In genomic region chr3:36446041-36446440, GRCm38 (mm10) we compare ENCODE assay signal across 20 mouse cellular contexts. TPM values are rescaled to one million over a fixed set of nuclear protein-coding genes. Genes with fewer than 3 reads are reported as not detected.
"Had no signal": no experiment of that assay in that cellular context is flagged by ENCODE, and none has a peak within 500 bp of the region (broad histone marks: within the 10 kb centered on the region; RNA-seq: fewer than 3 reads in every experiment).

No protein-coding gene starts in this region.

- H3K27me3 ChIP-seq: liver, embryonic 15.5 days; lung, embryonic 15.5 days; midbrain, embryonic 12.5 days; neural tube, embryonic 13.5 days; neural tube, embryonic 15.5 days; stomach, embryonic 15.5 days had no signal

- H3K27ac ChIP-seq: liver, embryonic 15.5 days; lung, embryonic 15.5 days; midbrain, embryonic 10.5 days; midbrain, embryonic 12.5 days; neural tube, embryonic 13.5 days; neural tube, embryonic 15.5 days; stomach, embryonic 15.5 days; stomach, postnatal 0 days had no signal

- H3K4me3 ChIP-seq: liver, embryonic 15.5 days; lung, embryonic 15.5 days; midbrain, embryonic 10.5 days; midbrain, embryonic 12.5 days; myocyte; neural tube, embryonic 13.5 days; neural tube, embryonic 15.5 days; stomach, embryonic 15.5 days had no signal

- H3K36me3 ChIP-seq: midbrain, embryonic 10.5 days; midbrain, embryonic 12.5 days; neural tube, embryonic 15.5 days had no signal

- H3K4me2 ChIP-seq: liver, embryonic 15.5 days; lung, embryonic 15.5 days; midbrain, embryonic 12.5 days; neural tube, embryonic 13.5 days; neural tube, embryonic 15.5 days; stomach, embryonic 15.5 days had no signal

- H3K4me1 ChIP-seq: liver, embryonic 15.5 days; lung, embryonic 15.5 days; midbrain, embryonic 12.5 days; neural tube, embryonic 15.5 days; stomach, embryonic 15.5 days had no signal

- H3K9ac ChIP-seq: liver, embryonic 15.5 days; liver, postnatal 0 days; lung, embryonic 15.5 days; midbrain, embryonic 12.5 days; neural tube, embryonic 13.5 days; neural tube, embryonic 15.5 days; stomach, embryonic 15.5 days had no signal

- ATAC-seq: liver, postnatal 0 days; lung, postnatal 0 days had no signal

- H3K9me3 ChIP-seq: liver, embryonic 15.5 days; lung, embryonic 15.5 days; midbrain, embryonic 10.5 days; midbrain, embryonic 12.5 days; neural tube, embryonic 13.5 days; neural tube, embryonic 15.5 days; stomach, embryonic 15.5 days had no signal

- DNase-seq: liver, postnatal 0 days; lung, adult 2 months; lung, postnatal 14 days; midbrain, embryonic 14.5 days; right cerebral cortex, postnatal 14 days; thymus, adult 2 months; thymus, postnatal 25 days; thymus, postnatal 4 days had no signal

RNA-seq across cellular contexts. Expression of gene 1810062G17Rik, which starts 29.7 kb away (rescaled TPM):
- total RNA-seq: megakaryocyte-erythroid progenitor cell, adult 5-6 weeks had no signal
- polyA plus RNA-seq: midbrain, embryonic 12.5 days; neural tube, embryonic 11.5 days had no signal
